Mouse (Mus musculus) embryonic fibroblast, embryonic 13.5 days (primary cell): ENCODE measurements around the gene Cdc42ep1.

Source experiments
- CTCF ChIP-seq: IDR thresholded peaks from 2 replicates; pipeline ENCODE4 v1.5.1; 2011; ENCODE audit warnings: mild to moderate bottlenecking, control low read depth, low read length, moderate library complexity, borderline replicate concordance; ENCODE audit not compliant: insufficient read depth
- POLR2A ChIP-seq: IDR thresholded peaks from 2 replicates; pipeline ENCODE4 v1.6.1; 2011; ENCODE audit warnings: low read depth, mild to moderate bottlenecking, control low read depth, low read length, moderate library complexity

GRCm38 (mm10) chr15:78874989-78875388 is 32.6 kb downstream of the Cdc42ep1 start:
- TF ChIP-seq POLR2A (no peak), CTCF (no peak)
